Mouse (Mus musculus) neural tube, embryonic 11.5 days (tissue): Measurements from ENCODE around the gene Camsap1. TPM values are rescaled to one million over a fixed set of nuclear protein-coding genes. Genes with fewer than 3 reads are reported as not detected.

Source experiments
- ATAC-seq: fragments of 200-750 bp; cut with Nextera tagmentation; 2 replicates; pipeline ENCODE4 v1.8.0; 2017; ENCODE audit warnings: moderate number of reproducible peaks, mild to moderate bottlenecking, moderate TSS enrichment, moderate library complexity; ENCODE audit not compliant: insufficient read depth, low FRiP score, low TSS enrichment
- DNase-seq: peaks from one replicate; pipeline ENCODE4 v3.0.0-alpha.2; 2015; ENCODE audit warnings: low spot score
- H3K27ac ChIP-seq: fragments of 300-500 bp; sonication (generic); 2 replicates; pipeline ENCODE4 v1.5.1; 2014; ENCODE audit warnings: low read depth, mild to moderate bottlenecking, low read length
- H3K27me3 ChIP-seq: fragments of 300-500 bp; sonication (generic); 2 replicates; pipeline ENCODE4 v1.6.1; 2014; ENCODE audit warnings: mild to moderate bottlenecking, low read length, mixed read lengths; ENCODE audit not compliant: control insufficient read depth, insufficient read depth
- H3K36me3 ChIP-seq: fragments of 300-500 bp; sonication (generic); 2 replicates; pipeline ENCODE4 v1.6.1; 2014; ENCODE audit warnings: mild to moderate bottlenecking, low read length, moderate library complexity, mixed read lengths; ENCODE audit not compliant: control insufficient read depth, insufficient read depth
- H3K4me1 ChIP-seq: fragments of 300-500 bp; sonication (generic); 2 replicates; pipeline ENCODE4 v1.6.1; 2014; ENCODE audit warnings: low read length, mixed read lengths; ENCODE audit not compliant: control insufficient read depth, insufficient read depth
- H3K4me2 ChIP-seq: fragments of 300-500 bp; sonication (generic); 2 replicates; pipeline ENCODE4 v1.6.1; 2014; ENCODE audit warnings: low read depth, mild to moderate bottlenecking, moderate library complexity
- H3K4me3 ChIP-seq: fragments of 300-500 bp; sonication (generic); 2 replicates; pipeline ENCODE4 v1.5.1; 2014; ENCODE audit warnings: low read depth, low read length
- H3K9ac ChIP-seq: fragments of 300-500 bp; sonication (generic); 2 replicates; pipeline ENCODE4 v1.6.1; 2014; ENCODE audit warnings: mild to moderate bottlenecking, low read length
- H3K9me3 ChIP-seq: fragments of 300-500 bp; sonication (generic); 2 replicates; pipeline ENCODE4 v1.6.1; 2016; ENCODE audit warnings: low read length; ENCODE audit not compliant: control insufficient read depth
- WGBS: fragments of 180-500 bp; shearing (Covaris S2); extraction: QIAGEN DNeasy Blood & Tissue Kit; methylation state at CpG from one replicate; pipeline ENCODE4 v1.1.7; 2014; 5-methylcytosine and 5-hydroxymethylcytosine counted together
- polyA plus RNA-seq: library from polyadenylated mRNA; unstranded; fragments of >200 nt; fragmentation: Nextera tagmentation; extraction: Ambion mirVana; gene quantifications from 2 replicates; pipeline ENCODE4 v1.2.1, GENCODE M21; 2014

Camsap1 gene
- polyA plus RNA-seq, 1 experiment from 2014 or later: 60.4 TPM

DNA sequence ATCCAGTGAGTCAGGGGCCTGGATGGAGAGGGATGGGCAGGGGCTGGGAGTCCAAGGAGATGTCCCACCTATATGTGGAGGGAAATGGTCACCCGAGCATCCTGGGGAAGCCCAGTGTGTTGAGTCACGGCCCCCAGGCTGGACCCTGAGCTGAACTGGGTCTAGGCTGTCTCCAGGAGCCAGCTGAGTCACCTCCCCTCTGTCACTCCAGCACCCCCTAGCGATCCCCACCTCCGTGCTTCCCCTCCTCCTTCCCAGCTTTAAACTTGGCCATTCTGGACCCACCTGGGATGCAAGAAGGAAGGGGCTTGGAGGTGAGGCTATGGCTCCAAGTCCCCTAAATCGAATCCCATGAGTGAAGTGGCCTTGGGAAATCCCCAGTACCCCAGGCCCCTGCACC is 94.9 kb downstream of the Camsap1 start:
- H3K9me3 ChIP-seq: no peaks in the 10 kb centered on the region
- WGBS: 67% methylated on average over 5 of the region's 5 CpGs
- H3K9ac ChIP-seq: no peak overlapping the region
- no peaks in the 10 kb centered on the region for H3K27me3 ChIP-seq
- ATAC-seq (no peak), DNase-seq (no peak)
- no peak overlapping the region for H3K27ac ChIP-seq
- no peaks in the 10 kb centered on the region for H3K36me3 ChIP-seq
- no peak overlapping the region for H3K4me3 ChIP-seq
- no peaks in the 10 kb centered on the region for H3K4me1 ChIP-seq
- no peak overlapping the region for H3K4me2 ChIP-seq

DNA sequence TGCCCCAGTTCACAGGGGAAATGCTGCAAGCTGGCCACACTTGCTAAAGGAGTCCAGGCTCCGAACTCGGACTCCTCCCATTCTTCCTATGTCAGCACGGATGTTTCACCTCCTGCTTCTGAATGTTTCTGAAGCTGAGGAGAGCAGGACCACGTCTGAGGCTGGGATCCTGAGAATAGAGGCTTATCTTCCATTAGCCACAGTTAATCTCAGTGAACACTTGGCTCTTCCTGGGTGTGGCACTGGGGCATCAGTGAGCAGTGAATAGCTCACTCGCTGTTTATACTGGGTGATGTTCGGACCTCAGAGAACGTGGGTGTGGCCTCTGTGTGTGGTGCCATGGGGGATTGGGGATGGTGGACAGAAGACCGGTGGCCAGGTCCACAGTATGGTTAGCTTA is 95.9 kb downstream of the Camsap1 start:
- Histone ChIP-seq H3K36me3 (no peaks in the 10 kb centered on the region), H3K27me3 (no peaks in the 10 kb centered on the region), H3K4me2 (no peak overlapping the region), H3K4me1 (no peaks in the 10 kb centered on the region), H3K9ac (no peak overlapping the region), H3K9me3 (no peaks in the 10 kb centered on the region), H3K4me3 (no peak overlapping the region), H3K27ac (no peak overlapping the region)
- 68% methylated on average over 8 of the region's 8 CpGs for WGBS
- DNase-seq (no peak), ATAC-seq (no peak)

DNA sequence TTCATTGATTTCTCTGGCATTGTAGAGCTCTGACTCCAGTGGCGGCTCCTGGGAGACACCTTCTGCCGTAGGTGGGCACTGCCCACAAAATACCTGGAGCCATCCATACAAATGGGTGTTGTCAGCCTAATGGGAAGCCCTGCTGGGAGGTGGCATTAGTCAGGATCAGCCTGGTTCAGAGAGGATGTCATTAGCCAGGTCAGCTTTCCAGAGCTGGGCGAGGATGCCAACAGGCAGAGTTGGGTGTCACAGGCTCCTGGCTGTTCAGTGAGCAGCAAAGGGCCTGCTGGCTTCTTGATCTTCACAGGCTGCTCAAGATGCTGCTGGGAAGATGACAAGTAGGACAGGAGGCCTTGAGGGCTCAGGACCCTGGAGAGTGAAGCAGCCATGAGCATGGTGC is 98.3 kb downstream of the Camsap1 start:
- no peak overlapping the region for H3K9ac ChIP-seq
- H3K36me3 ChIP-seq: no peaks in the 10 kb centered on the region
- H3K9me3 ChIP-seq: no peaks in the 10 kb centered on the region
- WGBS: 89% methylated on average over 3 of the region's 3 CpGs
- no peak overlapping the region for H3K27ac ChIP-seq
- no peak overlapping the region for H3K4me3 ChIP-seq
- no peaks in the 10 kb centered on the region for H3K4me1 ChIP-seq
- no peaks in the 10 kb centered on the region for H3K27me3 ChIP-seq
- ATAC-seq: no peak
- no peak overlapping the region for H3K4me2 ChIP-seq
- DNase-seq: no peak

DNA sequence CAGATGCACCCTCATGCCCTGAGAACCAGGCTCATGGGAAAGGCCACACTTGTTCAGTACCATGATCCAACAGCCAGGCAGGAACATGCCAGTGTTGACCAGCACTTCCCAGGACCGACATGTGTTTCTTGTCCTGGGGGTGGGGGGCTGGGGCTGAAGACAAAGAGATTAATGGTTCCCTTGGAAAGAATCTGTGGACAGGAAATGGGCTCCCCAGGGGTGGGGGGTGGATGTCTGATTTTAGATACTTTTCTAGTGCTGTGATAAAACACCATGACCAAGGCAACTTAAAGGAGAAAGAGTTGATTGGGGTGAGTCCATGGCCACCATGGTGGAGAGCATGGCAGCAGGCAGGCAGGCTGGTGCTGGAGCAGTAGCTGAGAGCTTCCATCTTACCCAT is 100.8 kb downstream of the Camsap1 start:
- Histone ChIP-seq H3K4me2 (no peak overlapping the region), H3K9me3 (no peaks in the 10 kb centered on the region), H3K9ac (no peak overlapping the region), H3K27ac (no peak overlapping the region), H3K4me3 (no peak overlapping the region), H3K4me1 (peaks cover 5% of the 10 kb centered on the region; the same call in 1 of the 2 replicates), H3K27me3 (peaks cover 14% of the 10 kb centered on the region), H3K36me3 (no peaks in the 10 kb centered on the region)
- DNase-seq: no peak
- WGBS: 42% methylated on average over 1 of the region's 1 CpGs
- ATAC-seq: no peak

DNA sequence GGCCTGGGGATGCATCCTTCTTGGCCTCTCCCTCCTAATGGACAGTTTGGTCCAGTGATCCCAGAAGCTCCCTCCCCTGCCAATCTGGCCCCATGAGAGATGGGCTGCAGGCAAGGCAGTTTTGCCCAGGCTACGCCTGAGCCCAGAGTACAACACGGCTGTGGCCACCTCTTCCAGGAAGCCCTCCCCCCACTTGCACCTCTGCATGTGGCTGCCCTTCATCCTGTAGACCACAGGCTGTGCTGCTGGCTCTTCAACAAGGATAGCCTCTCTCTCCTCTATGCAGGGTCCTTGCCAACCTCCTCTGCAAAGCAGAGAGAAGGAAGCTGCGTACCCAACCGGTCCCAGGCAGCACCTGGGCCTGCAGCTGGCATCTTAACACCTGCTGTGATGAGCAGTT is 104.0 kb downstream of the Camsap1 start:
- H3K27ac ChIP-seq: no peak overlapping the region
- DNase-seq (no peak), ATAC-seq (no peak)
- peaks cover 17% of the 10 kb centered on the region for H3K27me3 ChIP-seq
- H3K9me3 ChIP-seq: no peaks in the 10 kb centered on the region
- H3K36me3 ChIP-seq: no peaks in the 10 kb centered on the region
- WGBS: 84% methylated on average over 4 of the region's 4 CpGs
- H3K4me3 ChIP-seq: no peak overlapping the region
- no peak overlapping the region for H3K4me2 ChIP-seq
- H3K9ac ChIP-seq: no peak overlapping the region
- peaks cover 5% of the 10 kb centered on the region; the same call in 1 of the 2 replicates for H3K4me1 ChIP-seq

DNA sequence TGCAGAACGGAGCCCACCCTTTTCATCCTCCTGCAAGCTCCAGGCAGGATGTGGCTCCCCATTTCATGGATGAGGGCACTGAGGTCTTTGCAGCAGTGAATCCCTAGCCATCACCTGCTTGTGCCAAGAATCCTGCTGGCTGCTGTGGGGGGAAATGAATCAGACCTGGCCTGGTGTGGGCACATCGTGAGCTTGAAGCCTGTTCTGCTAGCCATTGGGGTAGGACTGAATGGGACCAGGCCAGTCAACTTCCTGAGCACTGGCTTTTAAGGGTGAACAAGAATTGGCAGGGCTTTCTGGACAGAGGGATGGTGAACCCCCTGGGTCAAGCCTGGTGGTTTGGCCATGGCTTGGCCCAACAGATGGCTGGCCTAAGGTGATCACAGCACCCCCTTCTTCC is 104.6 kb downstream of the Camsap1 start:
- Histone ChIP-seq H3K36me3 (no peaks in the 10 kb centered on the region), H3K4me2 (no peak overlapping the region), H3K4me1 (peaks cover 5% of the 10 kb centered on the region; the same call in 1 of the 2 replicates), H3K9me3 (no peaks in the 10 kb centered on the region), H3K4me3 (no peak overlapping the region), H3K27ac (no peak overlapping the region), H3K9ac (no peak overlapping the region), H3K27me3 (peaks cover 17% of the 10 kb centered on the region)
- DNase-seq: no peak
- no peak for ATAC-seq
- 86% methylated on average over 2 of the region's 2 CpGs for WGBS

DNA sequence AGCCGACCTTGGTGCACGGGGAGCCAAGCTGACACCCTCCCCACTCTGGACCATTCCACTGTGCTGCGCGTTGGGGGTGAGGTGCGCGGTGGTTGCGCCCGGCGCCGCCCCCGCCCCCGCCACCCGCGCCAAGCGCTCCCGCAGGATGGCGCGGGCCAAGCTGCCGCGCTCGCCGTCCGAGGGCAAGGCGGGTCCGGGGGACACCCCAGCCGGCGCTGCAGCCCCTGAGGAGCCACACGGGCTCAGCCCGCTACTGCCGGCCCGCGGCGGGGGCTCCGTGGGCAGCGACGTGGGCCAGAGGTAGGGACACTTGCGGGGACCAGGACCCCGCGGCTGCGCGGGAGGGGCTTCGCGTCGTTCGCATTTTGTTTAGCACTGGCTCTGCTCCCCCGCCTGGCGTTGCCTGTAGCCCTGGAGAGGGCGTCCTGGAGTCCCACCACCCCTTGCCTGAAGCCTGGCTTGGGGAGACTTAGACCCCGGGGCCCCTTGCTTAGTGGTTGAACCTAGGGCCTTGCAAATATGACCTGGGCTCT is 105.3 kb downstream of the Camsap1 start:
- ATAC-seq (no peak; the same call in 1 of the 2 replicates), DNase-seq (no peak)
- H3K27ac ChIP-seq: no peak overlapping the region
- peaks cover 5% of the 10 kb centered on the region; the same call in 1 of the 2 replicates for H3K4me1 ChIP-seq
- H3K9ac ChIP-seq: peak overlapping the region; percentile 62
- no peaks in the 10 kb centered on the region for H3K36me3 ChIP-seq
- peaks cover 17% of the 10 kb centered on the region for H3K27me3 ChIP-seq
- peak overlapping the region; percentile 74 for H3K4me2 ChIP-seq
- peak overlapping the region; percentile 44 for H3K4me3 ChIP-seq
- H3K9me3 ChIP-seq: no peaks in the 10 kb centered on the region
- WGBS: 2% methylated on average over 42 of the region's 49 CpGs

DNA sequence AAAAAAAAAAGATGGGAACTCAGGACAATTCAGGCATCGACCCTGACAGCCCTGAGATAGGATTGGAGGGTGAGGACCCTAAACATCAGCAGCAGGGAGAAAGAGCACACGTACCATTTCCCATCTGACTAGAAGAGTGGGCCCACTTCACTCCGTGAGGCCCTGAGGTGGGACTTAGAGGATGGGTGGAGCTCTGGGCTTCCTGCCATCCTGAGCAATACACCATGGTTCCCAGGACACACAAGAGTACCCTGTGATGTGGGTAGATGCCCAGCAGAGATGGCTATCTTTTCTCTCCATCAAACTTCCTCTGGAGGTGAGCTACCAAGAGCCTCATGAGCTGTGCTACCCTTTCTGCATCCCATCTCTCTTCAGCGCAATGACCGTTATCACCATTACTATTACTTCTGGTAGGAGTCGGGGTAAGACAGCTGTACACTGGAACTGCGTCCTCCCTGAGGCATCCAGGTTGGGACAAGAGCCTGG is 105.8 kb downstream of the Camsap1 start:
- no peak overlapping the region for H3K27ac ChIP-seq
- H3K4me1 ChIP-seq: peaks cover 5% of the 10 kb centered on the region; the same call in 1 of the 2 replicates
- H3K27me3 ChIP-seq: peaks cover 17% of the 10 kb centered on the region
- H3K4me3 ChIP-seq: peak overlapping the region; percentile 44
- no peaks in the 10 kb centered on the region for H3K36me3 ChIP-seq
- no peaks in the 10 kb centered on the region for H3K9me3 ChIP-seq
- ATAC-seq (no peak), DNase-seq (no peak)
- peak overlapping the region; percentile 62 for H3K9ac ChIP-seq
- WGBS: 38% methylated on average over 7 of the region's 7 CpGs
- peak overlapping the region; percentile 74 for H3K4me2 ChIP-seq
